Mouse (Mus musculus): ENCODE data around the gene Alkbh3. TPM values are rescaled to one million over a fixed set of nuclear protein-coding genes. Genes with fewer than 3 reads are reported as not detected.

Gene Alkbh3
- polyA plus RNA-seq, 1 experiment from 2014 or later = 70.1 TPM

Other genes starting within 250 kb of the Alkbh3 start
- 110 and 113 TPM in 2 replicates for gene Ext2, start 188.2 kb downstream of the Alkbh3 start, polyA plus RNA-seq (2014; fragmentation: Nextera tagmentation; extraction: Ambion mirVana)
- gene Accs, start 160.9 kb downstream of the Alkbh3 start, polyA plus RNA-seq (2014; fragmentation: Nextera tagmentation; extraction: Ambion mirVana) = 9.4 and 11.3 TPM in 2 replicates
- gene Accsl, start 141.7 kb downstream of the Alkbh3 start, polyA plus RNA-seq (2014; fragmentation: Nextera tagmentation; extraction: Ambion mirVana) = 0.51 TPM in 1 of 2 replicates, not detected in the other
- gene Gm13889, start 53.6 kb downstream of the Alkbh3 start, polyA plus RNA-seq (2014; fragmentation: Nextera tagmentation; extraction: Ambion mirVana) = 26.1 and 26.8 TPM in 2 replicates
- gene Gm27027, start 14.5 kb downstream of the Alkbh3 start, polyA plus RNA-seq (2014; fragmentation: Nextera tagmentation; extraction: Ambion mirVana) = not detected in 2 replicates
- 120 and 124 TPM in 2 replicates for gene Hsd17b12, start 147.2 kb upstream of the Alkbh3 start, polyA plus RNA-seq (2014; fragmentation: Nextera tagmentation; extraction: Ambion mirVana)